ENCODE assay signal across 8 mouse cellular contexts in the genomic region with DNA sequence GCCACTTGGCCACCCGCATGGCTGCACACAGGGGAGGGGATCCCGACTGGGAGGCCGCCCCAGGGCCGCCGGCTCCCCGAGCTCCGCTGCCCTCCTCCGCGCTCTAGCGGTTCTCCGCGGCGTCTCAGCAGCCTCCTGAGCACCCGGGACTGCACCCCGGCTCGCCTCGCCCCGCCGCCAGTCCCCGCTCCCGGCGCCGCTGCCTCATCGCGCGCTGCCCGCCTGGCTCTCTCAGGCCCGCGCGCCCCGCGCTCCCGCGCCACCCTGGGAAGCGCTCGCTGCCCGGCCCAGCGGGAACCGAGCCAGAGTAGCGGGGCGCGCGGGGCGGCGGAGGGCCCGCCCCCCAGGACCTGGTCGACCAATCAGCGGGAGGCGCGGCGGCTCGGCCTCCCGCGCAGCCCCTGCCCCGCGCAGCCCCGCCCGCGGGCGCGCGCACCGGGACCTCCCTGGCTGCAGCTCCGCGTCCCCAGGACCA.
A peak's percentile ranks its signal among the peaks of the same experiment; 100 is the strongest.
DNase-seq lines count a peak whose midpoint lies in the region; ATAC-seq lines count a peak whose summit lies in the region.
"Had no signal": no experiment of that assay in that cellular context is flagged by ENCODE, and none has a peak within 500 bp of the region (broad histone marks: within the 10 kb centered on the region; RNA-seq: fewer than 3 reads in every experiment).

No protein-coding gene starts in this region.

- H3K4me1 ChIP-seq in embryonic facial prominence, embryonic 10.5 days = peaks cover 25% of the 10 kb centered on the region
- H3K4me1 ChIP-seq in midbrain, embryonic 15.5 days = peaks cover 13% of the 10 kb centered on the region
- no peaks in the 10 kb centered on the region; the same call in 1 of the 2 replicates for H3K4me1 ChIP-seq in stomach, embryonic 14.5 days (ENCODE audit: control insufficient read depth, insufficient read depth, low read length)

- no peaks in the 10 kb centered on the region for H3K9me3 ChIP-seq in embryonic facial prominence, embryonic 10.5 days
- H3K9me3 ChIP-seq in midbrain, embryonic 15.5 days = no peaks in the 10 kb centered on the region
- no peaks in the 10 kb centered on the region for H3K9me3 ChIP-seq in stomach, embryonic 14.5 days (ENCODE audit: control insufficient read depth, low read depth, low read length)

- no peaks in the 10 kb centered on the region for H3K36me3 ChIP-seq in embryonic facial prominence, embryonic 10.5 days (replicated peaks)
- no peaks in the 10 kb centered on the region for H3K36me3 ChIP-seq in midbrain, embryonic 15.5 days (replicated peaks)
- H3K36me3 ChIP-seq in stomach, embryonic 14.5 days (ENCODE audit: control insufficient read depth, insufficient read depth, low read length) = no peaks in the 10 kb centered on the region

- peaks cover 41% of the 10 kb centered on the region for H3K27me3 ChIP-seq in embryonic facial prominence, embryonic 10.5 days (replicated peaks; ENCODE audit: low read depth, poor library complexity, severe bottlenecking)
- peaks cover 14% of the 10 kb centered on the region; the same call in 1 of the 2 replicates for H3K27me3 ChIP-seq in midbrain, embryonic 15.5 days (replicated peaks)
- no peaks in the 10 kb centered on the region for H3K27me3 ChIP-seq in stomach, embryonic 14.5 days (ENCODE audit: control insufficient read depth, insufficient read depth, low read length)

- H3K4me3 ChIP-seq in embryonic facial prominence, embryonic 10.5 days = peak overlapping the region; percentile 69
- H3K4me3 ChIP-seq in midbrain, embryonic 15.5 days = peak overlapping the region; percentile 86
- peak overlapping the region; percentile 74 for H3K4me3 ChIP-seq in stomach, embryonic 14.5 days (ENCODE audit: low read depth, low read length)
- H3K4me3 ChIP-seq: myocyte had no signal

- intact Hi-C loops in left cerebral cortex, postnatal 36 days (cut with DNase I) = no loop called here

- peak overlapping the region; percentile 99 for H3K4me2 ChIP-seq in midbrain, embryonic 15.5 days
- peak overlapping the region; percentile 90 for H3K4me2 ChIP-seq in stomach, embryonic 14.5 days (replicated peaks; ENCODE audit: low read depth, low read length)

- peak; percentile 96 for ATAC-seq in midbrain, embryonic 15.5 days (replicated peaks)
- peak; percentile 94 for ATAC-seq in stomach, embryonic 14.5 days (ENCODE audit: insufficient number of reproducible peaks, insufficient read depth, low FRiP score, low read depth)

- H3K27ac ChIP-seq in embryonic facial prominence, embryonic 10.5 days (replicated peaks) = peak overlapping the region; percentile 85
- H3K27ac ChIP-seq in midbrain, embryonic 15.5 days = peak overlapping the region; percentile 67
- no peak overlapping the region for H3K27ac ChIP-seq in stomach, embryonic 14.5 days (ENCODE audit: low read length)

- H3K9ac ChIP-seq in midbrain, embryonic 15.5 days = peak overlapping the region; percentile 65
- H3K9ac ChIP-seq in stomach, embryonic 14.5 days (replicated peaks; ENCODE audit: low read depth, low read length) = peak overlapping the region; percentile 46; the same call in 1 of the 2 replicates

- peak; percentile 91 for DNase-seq in brain, adult 2 months (ENCODE audit: low read depth, low spot score)
- DNase-seq in embryonic facial prominence, embryonic 10.5 days (ENCODE audit: low spot score) = peak; percentile 90
- peak; percentile 96 for DNase-seq in heart, adult 11 months
- peak; percentile 8 for DNase-seq in kidney, adult 11 months
- peak; percentile 89 to 94 for DNase-seq in left cerebral cortex, postnatal 36 days (ENCODE audit: low spot score in 2 of 2)

- 3% methylated on average over 65 of the region's 65 CpGs for WGBS in embryonic facial prominence, embryonic 10.5 days
- under 1% methylated on average over 57 of the region's 65 CpGs for WGBS in midbrain, embryonic 15.5 days
- under 1% methylated on average over 60 of the region's 65 CpGs for WGBS in stomach, embryonic 14.5 days

Comparison
In these comparisons a context has a peak if more than half of its experiments do, and no peak if none do; other contexts are left out.
1. DNase-seq: peak in every context shown above with its lines; median percentile 96 in heart, adult 11 months; 92 in left cerebral cortex, postnatal 36 days; 91 in brain, adult 2 months; 90 in embryonic facial prominence, embryonic 10.5 days; 8 in kidney, adult 11 months.